Mouse (Mus musculus) neural tube, embryonic 15.5 days (tissue): Measurements from ENCODE around the gene Sik2. TPM values are rescaled to one million over a fixed set of nuclear protein-coding genes. Genes with fewer than 3 reads are reported as not detected.

Source experiments
- ATAC-seq: fragments of 200-750 bp; cut with Nextera tagmentation; 2 replicates; pipeline ENCODE4 v1.8.0; 2017; ENCODE audit warnings: mild to moderate bottlenecking, moderate TSS enrichment, moderate library complexity; ENCODE audit not compliant: low FRiP score
- H3K27ac ChIP-seq: fragments of 300-500 bp; sonication (generic); replicated peaks from 2 replicates; pipeline ENCODE4 v1.5.1; 2015; ENCODE audit warnings: mild to moderate bottlenecking, inconsistent platforms
- H3K27me3 ChIP-seq: fragments of 300-500 bp; sonication (generic); replicated peaks from 2 replicates; pipeline ENCODE4 v1.6.1; 2015; ENCODE audit warnings: inconsistent platforms
- H3K36me3 ChIP-seq: fragments of 300-500 bp; sonication (generic); 2 replicates; pipeline ENCODE4 v1.6.1; 2015; ENCODE audit warnings: inconsistent platforms
- H3K4me1 ChIP-seq: fragments of 300-500 bp; sonication (generic); 2 replicates; pipeline ENCODE4 v1.6.1; 2015; ENCODE audit warnings: inconsistent platforms
- H3K4me2 ChIP-seq: fragments of 300-500 bp; sonication (generic); 2 replicates; pipeline ENCODE4 v1.6.1; 2015; ENCODE audit warnings: inconsistent platforms, mild to moderate bottlenecking, moderate library complexity
- H3K4me3 ChIP-seq: fragments of 300-500 bp; sonication (generic); replicated peaks from 2 replicates; pipeline ENCODE4 v1.5.1; 2015; ENCODE audit warnings: mild to moderate bottlenecking, inconsistent platforms
- H3K9ac ChIP-seq: fragments of 300-500 bp; sonication (generic); replicated peaks from 2 replicates; pipeline ENCODE4 v1.6.1; 2015; ENCODE audit warnings: mild to moderate bottlenecking, inconsistent platforms
- H3K9me3 ChIP-seq: fragments of 300-500 bp; sonication (generic); replicated peaks from 2 replicates; pipeline ENCODE4 v1.6.1; 2016; ENCODE audit warnings: inconsistent platforms
- WGBS: fragments of 180-500 bp; shearing (Covaris S2); methylation state at CpG from one replicate; pipeline ENCODE4 v1.1.7; 2015; ENCODE audit warnings: mixed read lengths; 5-methylcytosine and 5-hydroxymethylcytosine counted together
- polyA plus RNA-seq: library from polyadenylated mRNA; unstranded; fragments of >200 nt; fragmentation: Nextera tagmentation; extraction: Ambion mirVana; gene quantifications from 2 replicates; pipeline ENCODE4 v1.2.1, GENCODE M21; 2015

The Sik2 gene
- polyA plus RNA-seq, 1 experiment from 2014 or later = 14.9 TPM

DNA sequence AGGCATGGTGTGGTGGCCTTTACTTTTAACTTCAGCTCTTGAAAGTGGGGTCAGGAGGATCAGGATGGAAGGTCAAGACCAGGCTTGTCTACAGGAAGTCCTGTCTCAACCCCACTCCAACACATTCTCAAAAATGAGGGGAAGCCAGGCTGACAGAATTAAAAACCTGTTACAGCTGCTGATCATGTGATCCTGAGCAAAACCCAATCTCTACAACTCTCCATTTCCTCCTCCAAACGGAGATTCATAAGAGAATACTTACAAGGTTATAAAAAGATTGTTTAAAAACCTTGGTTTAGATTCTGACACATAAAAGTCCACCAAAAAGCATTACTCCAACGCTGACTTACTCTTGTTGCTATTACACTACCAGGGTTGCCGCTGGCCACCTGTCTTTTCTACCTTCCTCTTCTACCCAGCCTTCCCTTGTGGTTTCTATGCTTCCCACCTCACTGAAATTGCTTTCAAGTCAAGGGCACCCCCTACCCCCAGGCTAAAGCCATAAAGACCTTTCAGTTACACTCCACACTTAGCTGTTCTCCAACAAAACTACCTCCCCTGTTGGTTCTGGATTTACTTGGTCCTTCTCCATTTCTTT, 67.0 kb downstream of the Sik2 start:
- Histone ChIP-seq H3K27ac (no peak overlapping the region), H3K27me3 (no peaks in the 10 kb centered on the region), H3K4me3 (no peak overlapping the region), H3K36me3 (no peaks in the 10 kb centered on the region), H3K4me2 (no peak overlapping the region), H3K9ac (no peak overlapping the region), H3K9me3 (no peaks in the 10 kb centered on the region), H3K4me1 (no peaks in the 10 kb centered on the region)
- 93% methylated on average over 3 of the region's 3 CpGs for WGBS
- ATAC-seq = no peak

- H3K9ac ChIP-seq = no peak overlapping the region
- peaks cover 13% of the 10 kb centered on the region for H3K36me3 ChIP-seq
- H3K27ac ChIP-seq = no peak overlapping the region
- ATAC-seq = no peak
- H3K4me2 ChIP-seq = no peak overlapping the region
- no peaks in the 10 kb centered on the region for H3K9me3 ChIP-seq
- H3K27me3 ChIP-seq = no peaks in the 10 kb centered on the region
- H3K4me1 ChIP-seq = no peaks in the 10 kb centered on the region
- no peak overlapping the region for H3K4me3 ChIP-seq
These were observed 78.9 kb downstream of the Sik2 start for GRCm38 (mm10) chr9:50929986-50930385.

DNA sequence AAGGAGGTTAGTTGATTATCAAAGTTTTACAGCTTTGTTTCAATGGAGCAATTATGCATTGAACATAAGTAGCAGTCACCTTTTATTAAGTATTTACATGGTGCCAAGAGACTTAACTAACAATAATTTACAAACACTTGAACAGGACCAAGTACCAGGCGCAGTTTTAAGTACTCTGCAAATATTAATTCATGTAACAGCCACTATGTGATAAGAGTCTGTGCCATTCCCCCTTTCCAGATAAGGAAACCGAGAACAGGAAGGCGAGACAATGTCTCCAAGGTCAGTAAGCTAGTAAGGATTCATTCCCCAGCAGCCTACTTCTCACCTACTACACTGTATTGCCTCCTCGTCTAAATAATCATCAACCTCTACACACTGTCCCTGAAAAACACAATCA, 83.1 kb downstream of the Sik2 start:
- no peaks in the 10 kb centered on the region for H3K9me3 ChIP-seq
- no peak overlapping the region for H3K27ac ChIP-seq
- no peak overlapping the region for H3K4me3 ChIP-seq
- no peak for ATAC-seq
- no peaks in the 10 kb centered on the region for H3K4me1 ChIP-seq
- no peaks in the 10 kb centered on the region; the same call in 1 of the 2 replicates for H3K36me3 ChIP-seq
- no peaks in the 10 kb centered on the region for H3K27me3 ChIP-seq
- 91% methylated on average over 4 of the region's 4 CpGs for WGBS
- no peak overlapping the region for H3K9ac ChIP-seq
- no peak overlapping the region for H3K4me2 ChIP-seq

- H3K9me3 ChIP-seq = no peaks in the 10 kb centered on the region
These were observed 84.4 kb downstream of the Sik2 start for GRCm38 (mm10) chr9:50924454-50924853.

GRCm38 (mm10) chr9:50922363-50923153, 86.3 kb downstream of the Sik2 start:
- Histone ChIP-seq H3K4me1 (no peaks in the 10 kb centered on the region), H3K36me3 (no peaks in the 10 kb centered on the region), H3K9me3 (no peaks in the 10 kb centered on the region), H3K9ac (no peak overlapping the region), H3K4me3 (no peak overlapping the region), H3K27me3 (no peaks in the 10 kb centered on the region), H3K4me2 (no peak overlapping the region), H3K27ac (no peak overlapping the region)
- WGBS = 66% methylated on average over 5 of the region's 5 CpGs
- ATAC-seq = no peak

More at GRCm38 (mm10) chr9:50924454-50924853, 84.4 kb downstream of the Sik2 start:
- no peaks in the 10 kb centered on the region for H3K36me3 ChIP-seq
- H3K4me1 ChIP-seq = no peaks in the 10 kb centered on the region
- H3K27me3 ChIP-seq = no peaks in the 10 kb centered on the region
- H3K4me2 ChIP-seq = no peak overlapping the region
- no peak for ATAC-seq
- no peak overlapping the region for H3K4me3 ChIP-seq
- no peak overlapping the region for H3K9ac ChIP-seq
- no peak overlapping the region for H3K27ac ChIP-seq

DNA sequence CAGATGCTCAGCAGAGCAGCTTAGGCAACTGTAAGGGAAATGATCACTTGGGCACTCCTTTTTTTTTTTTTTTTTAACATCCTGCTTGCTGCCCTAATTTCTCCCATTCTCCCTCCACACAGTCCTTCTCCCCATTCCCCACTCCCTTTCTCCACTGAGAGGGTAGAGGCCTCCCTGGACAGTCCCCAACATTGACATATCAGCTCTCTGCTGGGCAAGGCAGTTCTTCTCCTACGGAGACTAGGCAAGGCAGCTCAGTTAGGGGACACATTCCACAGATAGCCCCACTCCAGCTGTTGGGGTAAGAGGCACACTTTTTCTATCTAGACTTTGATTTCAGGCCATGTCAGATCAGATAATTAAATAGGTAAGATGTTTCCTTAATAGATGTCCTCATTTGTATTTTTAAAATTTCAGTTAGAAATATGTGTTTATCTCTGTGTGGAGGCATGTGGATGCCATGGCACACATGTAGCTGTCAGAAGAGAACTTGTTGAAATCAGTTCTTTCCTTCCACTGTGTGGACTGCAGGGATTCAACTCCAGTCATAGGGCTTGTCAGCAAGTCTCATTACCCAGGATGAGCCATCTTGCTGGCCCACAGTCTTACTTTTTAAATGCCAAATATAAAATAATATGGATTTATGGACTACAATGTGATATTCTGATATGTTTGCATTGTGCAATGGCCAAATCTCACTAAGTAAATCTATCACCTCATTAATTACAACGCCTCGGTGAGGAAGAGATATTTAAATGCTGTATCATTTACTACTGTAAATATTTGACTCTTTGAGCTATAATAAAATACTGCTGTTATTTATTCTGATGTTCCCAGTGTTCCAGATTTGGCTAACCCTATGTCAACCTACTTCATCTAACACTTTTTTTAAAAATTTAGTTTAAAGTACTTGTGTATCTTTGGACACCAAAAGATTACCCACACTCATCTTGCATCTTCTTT, 87.7 kb downstream of the Sik2 start:
- H3K27me3 ChIP-seq = no peaks in the 10 kb centered on the region
- ATAC-seq = no peak
- WGBS = 89% methylated on average over 3 of the region's 3 CpGs
- H3K4me3 ChIP-seq = no peak overlapping the region
- H3K36me3 ChIP-seq = no peaks in the 10 kb centered on the region
- H3K27ac ChIP-seq = no peak overlapping the region
- no peak overlapping the region for H3K9ac ChIP-seq
- H3K4me1 ChIP-seq = no peaks in the 10 kb centered on the region
- H3K4me2 ChIP-seq = no peak overlapping the region
- H3K9me3 ChIP-seq = no peaks in the 10 kb centered on the region

DNA sequence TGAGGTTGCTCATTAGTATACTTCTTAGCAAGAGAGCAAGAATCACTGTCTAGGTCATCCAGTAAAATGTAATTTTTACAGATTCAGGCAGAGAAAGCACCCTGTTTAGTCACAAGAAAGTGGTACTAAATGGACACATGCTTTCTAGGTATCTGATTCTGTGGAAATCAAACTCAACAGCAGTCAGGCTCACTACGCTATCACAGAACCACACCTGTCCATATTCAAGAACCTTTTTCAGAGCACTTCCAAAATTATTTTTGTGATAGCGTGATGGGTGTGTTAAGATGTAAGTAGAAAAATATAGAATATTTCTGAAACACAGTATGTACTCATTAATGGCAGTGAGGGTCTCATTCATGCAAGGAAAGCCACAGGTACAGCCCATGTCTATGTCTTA, 89.3 kb downstream of the Sik2 start:
- Histone ChIP-seq H3K27ac (no peak overlapping the region), H3K27me3 (no peaks in the 10 kb centered on the region), H3K9me3 (no peaks in the 10 kb centered on the region), H3K9ac (no peak overlapping the region), H3K4me1 (no peaks in the 10 kb centered on the region), H3K4me3 (no peak overlapping the region), H3K36me3 (no peaks in the 10 kb centered on the region), H3K4me2 (no peak overlapping the region)
- WGBS = 100% methylated on average over 2 of the region's 2 CpGs
- ATAC-seq = no peak

DNA sequence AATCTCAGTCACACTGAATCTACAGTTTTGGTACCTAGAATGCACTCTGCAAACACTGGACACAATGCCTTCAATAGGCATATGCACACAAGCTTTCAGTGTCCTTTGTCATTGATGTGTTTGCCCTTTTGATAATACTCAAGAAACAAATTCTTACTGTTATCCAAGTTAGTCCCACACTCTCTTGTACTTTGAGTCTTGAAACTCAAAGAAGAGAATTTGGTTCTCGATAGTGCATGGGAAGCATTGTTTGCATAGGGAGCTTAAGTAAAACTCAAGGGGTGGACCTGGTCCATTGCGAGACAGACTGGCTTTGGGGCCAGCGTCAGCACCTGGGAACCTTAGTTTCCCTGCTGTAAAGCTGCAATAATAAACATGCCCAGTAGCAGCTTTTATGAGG, 90.7 kb downstream of the Sik2 start:
- Histone ChIP-seq H3K4me1 (no peaks in the 10 kb centered on the region), H3K4me2 (no peak overlapping the region), H3K9me3 (no peaks in the 10 kb centered on the region), H3K4me3 (no peak overlapping the region), H3K9ac (no peak overlapping the region), H3K27me3 (no peaks in the 10 kb centered on the region), H3K36me3 (no peaks in the 10 kb centered on the region), H3K27ac (no peak overlapping the region)
- no peak for ATAC-seq
- 56% methylated on average over 3 of the region's 3 CpGs for WGBS

DNA sequence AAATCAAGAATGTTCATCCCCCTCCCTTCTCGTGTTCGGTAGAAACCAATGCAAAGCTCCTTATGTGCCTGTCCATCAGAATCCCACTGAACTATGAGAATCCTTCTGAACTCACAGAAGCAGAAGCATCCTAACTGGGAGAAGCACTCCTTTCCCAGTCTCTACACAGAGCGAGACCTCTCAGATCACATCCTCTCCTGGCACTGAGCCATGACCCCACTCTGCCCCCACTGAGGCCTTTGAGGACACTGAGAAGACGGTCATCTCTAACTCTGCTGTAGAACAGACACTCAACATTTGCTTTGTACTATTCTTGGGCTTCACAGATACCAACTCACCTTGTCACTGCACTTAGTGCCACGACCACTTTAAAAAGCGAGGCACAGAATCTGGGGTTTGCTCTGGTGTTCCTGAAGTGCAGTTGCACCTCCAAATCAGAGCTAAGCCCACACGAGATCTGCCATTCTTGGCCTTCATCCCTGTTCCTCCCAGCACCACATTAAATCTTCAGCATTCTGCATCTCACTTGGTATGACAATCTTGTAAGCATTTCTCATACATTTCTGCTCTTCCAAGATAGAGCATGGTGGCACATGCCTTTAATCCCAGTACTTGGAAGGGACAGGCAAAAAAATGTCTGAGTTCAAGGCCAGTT, 96.9 kb downstream of the Sik2 start:
- Histone ChIP-seq H3K36me3 (peaks cover 8% of the 10 kb centered on the region; the same call in 1 of the 2 replicates), H3K9ac (no peak overlapping the region), H3K4me3 (no peak overlapping the region), H3K4me2 (no peak overlapping the region), H3K27me3 (no peaks in the 10 kb centered on the region), H3K27ac (no peak overlapping the region), H3K4me1 (no peaks in the 10 kb centered on the region), H3K9me3 (no peaks in the 10 kb centered on the region)
- 92% methylated on average over 7 of the region's 7 CpGs for WGBS
- no peak for ATAC-seq

GRCm38 (mm10) chr9:50905321-50905720, 103.6 kb downstream of the Sik2 start:
- Histone ChIP-seq H3K4me2 (no peak overlapping the region), H3K36me3 (0 out of 2 replicates have a peak, but pooled peaks cover 3% of the 10 kb centered on the region), H3K27me3 (no peaks in the 10 kb centered on the region), H3K9me3 (no peaks in the 10 kb centered on the region), H3K9ac (no peak overlapping the region), H3K4me3 (no peak overlapping the region), H3K4me1 (peaks cover 5% of the 10 kb centered on the region), H3K27ac (no peak overlapping the region)
- ATAC-seq = no peak
- 73% methylated on average over 3 of the region's 3 CpGs for WGBS

GRCm38 (mm10) chr9:50904196-50904847, 104.6 kb downstream of the Sik2 start:
- 71% methylated on average over 6 of the region's 6 CpGs for WGBS
- peaks cover 3% of the 10 kb centered on the region; the same call in 1 of the 2 replicates for H3K36me3 ChIP-seq
- no peaks in the 10 kb centered on the region for H3K9me3 ChIP-seq
- ATAC-seq = no peak
- H3K4me3 ChIP-seq = no peak overlapping the region
- no peaks in the 10 kb centered on the region for H3K27me3 ChIP-seq
- no peak overlapping the region for H3K27ac ChIP-seq
- peaks cover 10% of the 10 kb centered on the region for H3K4me1 ChIP-seq
- H3K9ac ChIP-seq = no peak overlapping the region
- no peak overlapping the region for H3K4me2 ChIP-seq
